Mouse (Mus musculus) heart, adult 2 months (tissue): ENCODE results near the gene Kng2.

Experiments used
- CTCF ChIP-seq: fragments of 200-600 bp; IDR thresholded peaks from 2 replicates; pipeline ENCODE4 v1.8.1; 2022; ENCODE audit warnings: antibody characterized with exemption, mild to moderate bottlenecking, moderate library complexity
- POLR2A ChIP-seq: fragments of 200-500 bp; IDR thresholded peaks from 2 replicates; pipeline ENCODE4 v1.6.1; 2011; ENCODE audit warnings: mild to moderate bottlenecking, low read depth, low read length, control low read depth; ENCODE audit not compliant: insufficient read depth

DNA sequence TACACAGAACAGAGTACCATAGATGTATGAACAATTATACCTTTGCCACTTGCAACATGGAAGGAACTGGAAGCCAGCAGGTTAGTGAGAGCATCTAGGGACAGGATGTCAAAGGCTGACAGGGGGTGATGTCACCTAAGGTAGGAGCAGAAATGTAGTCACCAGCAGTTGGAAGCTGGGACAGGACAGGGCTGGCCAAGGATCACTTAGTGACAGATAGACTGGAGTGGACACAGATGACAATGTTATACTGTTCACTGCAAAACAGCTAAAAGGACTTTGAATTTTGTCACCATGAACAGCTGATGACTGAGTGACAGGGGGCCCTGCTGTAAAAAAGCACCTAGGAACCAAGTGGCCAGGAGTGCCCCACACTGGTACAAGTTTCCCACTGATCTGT is 2.7 kb downstream of the Kng2 start:
- no peak for TF ChIP-seq POLR2A
- no peak for TF ChIP-seq CTCF
